Mouse (Mus musculus) limb, embryonic 11.5 days (tissue): ENCODE measurements at regions not wholly inside any gene's neighbourhood (a gene's known extent, or its start where the extent isn't known, plus 50 kb on each side); places are given as distances from the start of the nearest gene placed in this dataset.
A peak's percentile ranks its signal among the peaks of the same experiment; 100 is the strongest.

Experiments
- ATAC-seq: fragments of 200-750 bp; cut with Nextera tagmentation; 2 replicates; pipeline ENCODE4 v1.8.0; 2017; ENCODE audit warnings: low read depth; ENCODE audit not compliant: insufficient number of reproducible peaks, low FRiP score, low TSS enrichment
- DNase-seq: peaks from one replicate; pipeline ENCODE4 v3.0.0-alpha.2; 2015; ENCODE audit warnings: low spot score
- H3K27ac ChIP-seq: fragments of 300-500 bp; sonication (generic); replicated peaks from 2 replicates; pipeline ENCODE4 v1.5.1; 2014; ENCODE audit warnings: low read depth, mild to moderate bottlenecking, low read length
- H3K27me3 ChIP-seq: fragments of 300-500 bp; sonication (generic); 2 replicates; pipeline ENCODE4 v1.6.1; 2014; ENCODE audit warnings: mild to moderate bottlenecking, low read length, mixed read lengths; ENCODE audit not compliant: control insufficient read depth, insufficient read depth
- H3K36me3 ChIP-seq: fragments of 300-500 bp; sonication (generic); 2 replicates; pipeline ENCODE4 v1.6.1; 2014; ENCODE audit warnings: mild to moderate bottlenecking, low read length, moderate library complexity, mixed read lengths; ENCODE audit not compliant: control insufficient read depth, insufficient read depth
- H3K4me1 ChIP-seq: fragments of 300-500 bp; sonication (generic); 2 replicates; pipeline ENCODE4 v1.6.1; 2014; ENCODE audit warnings: low read length, mixed read lengths; ENCODE audit not compliant: control insufficient read depth, insufficient read depth
- H3K4me2 ChIP-seq: fragments of 300-500 bp; sonication (generic); 2 replicates; pipeline ENCODE4 v1.6.1; 2014; ENCODE audit warnings: low read depth, mild to moderate bottlenecking, moderate library complexity; ENCODE audit not compliant: severe bottlenecking
- H3K4me3 ChIP-seq: fragments of 300-500 bp; sonication (generic); 2 replicates; pipeline ENCODE4 v1.5.1; 2014; ENCODE audit warnings: low read depth, low read length
- H3K9ac ChIP-seq: fragments of 300-500 bp; sonication (generic); 2 replicates; pipeline ENCODE4 v1.6.1; 2014; ENCODE audit warnings: mild to moderate bottlenecking, low read length
- H3K9me3 ChIP-seq: fragments of 300-500 bp; sonication (generic); 2 replicates; pipeline ENCODE4 v1.6.1; 2016; ENCODE audit warnings: low read length; ENCODE audit not compliant: control insufficient read depth
- WGBS: fragments of 180-500 bp; shearing (Covaris S2); extraction: QIAGEN DNeasy Blood & Tissue Kit; methylation state at CpG from one replicate; pipeline ENCODE4 v1.1.7; 2014; 5-methylcytosine and 5-hydroxymethylcytosine counted together

GRCm38 (mm10) chr8:30391936-30392335, 2944.5 kb downstream of the Poteg start:
- Histone ChIP-seq H3K36me3 (no peaks in the 10 kb centered on the region), H3K4me2 (no peak overlapping the region), H3K27me3 (no peaks in the 10 kb centered on the region), H3K4me1 (no peaks in the 10 kb centered on the region), H3K9ac (no peak overlapping the region), H3K27ac (no peak overlapping the region), H3K9me3 (no peaks in the 10 kb centered on the region), H3K4me3 (no peak overlapping the region)
- ATAC-seq (no peak), DNase-seq (no peak)
- WGBS = 82% methylated on average over 2 of the region's 2 CpGs

DNA sequence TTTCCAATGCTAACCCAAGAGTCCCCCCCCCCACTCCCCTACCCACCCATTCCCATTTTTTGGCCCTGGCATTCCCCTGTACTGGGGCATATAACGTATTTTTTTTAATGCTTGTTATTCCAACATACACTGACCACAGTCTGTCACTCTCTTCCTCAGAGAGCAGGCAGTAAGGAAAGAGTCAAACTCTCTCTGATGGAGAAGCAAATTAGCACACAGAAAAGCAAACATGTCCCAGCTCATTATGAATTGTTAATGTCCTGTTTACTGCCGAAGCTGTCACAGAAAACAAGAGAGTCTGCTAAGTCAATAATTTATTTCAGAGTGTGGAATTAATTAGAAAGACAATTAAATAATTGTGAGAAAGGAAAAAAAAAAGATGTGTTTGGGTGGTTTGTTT, 2989.1 kb upstream of the 5930422O12Rik start:
- no peak overlapping the region for H3K9ac ChIP-seq
- 44% methylated on average over 2 of the region's 2 CpGs for WGBS

GRCm38 (mm10) chr8:30441821-30442220, 2986.7 kb upstream of the 5930422O12Rik start:
- no peak for ATAC-seq
- no peaks in the 10 kb centered on the region for H3K9me3 ChIP-seq

More for the DNA sequence above, 2989.1 kb upstream of the 5930422O12Rik start:
- no peaks in the 10 kb centered on the region for H3K4me1 ChIP-seq
- H3K36me3 ChIP-seq = no peaks in the 10 kb centered on the region
- H3K9me3 ChIP-seq = no peaks in the 10 kb centered on the region
- ATAC-seq (no peak), DNase-seq (no peak)
- H3K4me2 ChIP-seq = no peak overlapping the region
- no peak overlapping the region for H3K4me3 ChIP-seq
- H3K27ac ChIP-seq = no peak overlapping the region
- no peaks in the 10 kb centered on the region for H3K27me3 ChIP-seq

DNA sequence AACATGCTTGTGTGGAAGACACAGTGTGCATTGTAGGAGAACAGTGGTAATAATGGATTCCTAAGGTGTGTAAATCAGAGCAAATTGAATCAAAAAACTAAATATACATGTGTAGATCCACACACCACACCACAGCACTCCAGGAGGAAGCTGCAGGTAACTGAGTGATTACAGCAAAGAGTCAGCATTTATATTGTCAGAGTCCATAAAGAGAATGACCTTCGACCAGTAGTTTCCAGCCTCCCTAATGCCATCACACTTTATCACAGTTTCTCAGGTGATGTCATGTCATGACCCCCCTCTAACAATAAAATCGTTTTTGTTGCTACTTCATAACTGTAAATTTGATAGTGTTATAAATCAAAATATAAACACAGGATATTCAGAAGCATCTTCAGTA, 2984.6 kb upstream of the 5930422O12Rik start:
- Histone ChIP-seq H3K9me3 (no peaks in the 10 kb centered on the region), H3K4me1 (no peaks in the 10 kb centered on the region), H3K9ac (no peak overlapping the region), H3K4me3 (no peak overlapping the region), H3K27ac (no peak overlapping the region), H3K36me3 (no peaks in the 10 kb centered on the region), H3K4me2 (no peak overlapping the region), H3K27me3 (no peaks in the 10 kb centered on the region)
- no peak for DNase-seq
- no peak for ATAC-seq
- 81% methylated on average over 2 of the region's 2 CpGs for WGBS

More at GRCm38 (mm10) chr8:30441821-30442220, 2986.7 kb upstream of the 5930422O12Rik start:
- H3K27me3 ChIP-seq = no peaks in the 10 kb centered on the region
- no peak for DNase-seq
- H3K9ac ChIP-seq = no peak overlapping the region
- WGBS = 94% methylated on average over 1 of the region's 1 CpGs
- H3K36me3 ChIP-seq = no peaks in the 10 kb centered on the region
- no peak overlapping the region for H3K27ac ChIP-seq
- no peak overlapping the region for H3K4me3 ChIP-seq
- no peak overlapping the region for H3K4me2 ChIP-seq
- H3K4me1 ChIP-seq = no peaks in the 10 kb centered on the region

GRCm38 (mm10) chr8:30444274-30444673, 2984.2 kb upstream of the 5930422O12Rik start:
- Histone ChIP-seq H3K9me3 (no peaks in the 10 kb centered on the region), H3K27ac (no peak overlapping the region), H3K9ac (no peak overlapping the region), H3K4me2 (no peak overlapping the region), H3K4me3 (no peak overlapping the region), H3K4me1 (no peaks in the 10 kb centered on the region), H3K27me3 (no peaks in the 10 kb centered on the region), H3K36me3 (no peaks in the 10 kb centered on the region)
- ATAC-seq = no peak
- no peak for DNase-seq
- WGBS = 76% methylated on average over 4 of the region's 4 CpGs

DNA sequence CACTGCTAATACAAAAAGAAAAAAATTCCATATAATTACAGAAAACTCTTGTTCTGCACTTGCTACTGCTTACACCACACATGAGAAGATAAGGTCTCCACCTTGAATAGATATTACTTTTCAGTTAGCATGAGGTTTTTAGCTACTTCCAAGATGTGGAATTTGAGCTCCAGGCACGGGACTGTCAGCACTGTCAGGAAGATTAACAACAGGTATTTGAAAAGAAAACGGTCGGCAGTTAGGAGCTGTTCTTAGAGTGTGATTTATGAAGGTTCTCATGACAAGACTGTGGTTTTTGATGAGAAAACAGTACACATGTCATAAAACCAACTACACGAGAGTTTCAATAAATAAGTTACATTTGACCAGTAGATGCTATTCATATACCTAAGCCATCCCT, 2970.4 kb upstream of the 5930422O12Rik start:
- Histone ChIP-seq H3K4me2 (no peak overlapping the region), H3K36me3 (no peaks in the 10 kb centered on the region), H3K9ac (no peak overlapping the region), H3K27ac (no peak overlapping the region), H3K4me1 (no peaks in the 10 kb centered on the region), H3K4me3 (no peak overlapping the region), H3K27me3 (no peaks in the 10 kb centered on the region), H3K9me3 (no peaks in the 10 kb centered on the region)
- 6% methylated on average over 4 of the region's 4 CpGs for WGBS
- DNase-seq = no peak
- ATAC-seq = peak; percentile 72; the same call in 1 of the 2 replicates

- 86% methylated on average over 3 of the region's 3 CpGs for WGBS
- ATAC-seq (no peak), DNase-seq (no peak)
- H3K9ac ChIP-seq = no peak overlapping the region
- no peaks in the 10 kb centered on the region for H3K36me3 ChIP-seq
- H3K9me3 ChIP-seq = no peaks in the 10 kb centered on the region
- H3K27ac ChIP-seq = no peak overlapping the region
- H3K4me3 ChIP-seq = no peak overlapping the region
- H3K4me1 ChIP-seq = no peaks in the 10 kb centered on the region
- H3K27me3 ChIP-seq = no peaks in the 10 kb centered on the region
- H3K4me2 ChIP-seq = no peak overlapping the region
Observed at GRCm38 (mm10) chr8:30482956-30483355, 2945.6 kb upstream of the 5930422O12Rik start.

DNA sequence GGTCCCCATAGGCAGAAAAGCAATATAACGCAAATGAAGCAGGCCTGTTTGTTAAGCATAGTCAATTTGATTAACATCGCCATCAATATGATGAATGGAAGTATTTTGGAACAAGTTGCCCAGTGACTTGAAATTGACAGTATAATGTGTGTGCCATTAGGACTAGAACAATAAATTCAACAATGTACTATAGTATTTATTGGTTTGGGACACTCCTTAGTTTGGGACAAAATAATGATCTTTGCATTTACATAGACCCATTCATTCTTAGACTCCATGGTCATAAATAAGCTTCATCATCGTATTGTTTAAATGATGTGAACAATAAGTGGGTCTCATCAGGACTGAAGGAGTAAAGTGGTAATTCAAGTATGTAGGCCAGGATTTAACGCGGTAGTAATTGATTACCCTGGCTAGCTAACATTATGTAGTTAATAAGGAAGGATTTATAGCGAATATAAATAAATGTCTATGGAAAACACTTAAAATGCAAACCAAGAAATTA, 2933.6 kb upstream of the 5930422O12Rik start:
- 79% methylated on average over 6 of the region's 6 CpGs for WGBS
- ATAC-seq = no peak

GRCm38 (mm10) chr8:30502164-30502563, 2926.3 kb upstream of the 5930422O12Rik start:
- H3K4me3 ChIP-seq = no peak overlapping the region
- H3K27ac ChIP-seq = no peak overlapping the region
- no peak overlapping the region for H3K9ac ChIP-seq
- no peaks in the 10 kb centered on the region for H3K4me1 ChIP-seq
- H3K9me3 ChIP-seq = no peaks in the 10 kb centered on the region
- WGBS = 82% methylated on average over 2 of the region's 2 CpGs
- H3K4me2 ChIP-seq = no peak overlapping the region
- DNase-seq = no peak
- H3K36me3 ChIP-seq = no peaks in the 10 kb centered on the region
- H3K27me3 ChIP-seq = no peaks in the 10 kb centered on the region
- ATAC-seq = no peak

More for the DNA sequence above, 2933.6 kb upstream of the 5930422O12Rik start:
- Histone ChIP-seq H3K4me3 (no peak overlapping the region), H3K36me3 (no peaks in the 10 kb centered on the region), H3K9me3 (no peaks in the 10 kb centered on the region), H3K27me3 (no peaks in the 10 kb centered on the region), H3K9ac (no peak overlapping the region), H3K4me2 (no peak overlapping the region), H3K27ac (no peak overlapping the region), H3K4me1 (no peaks in the 10 kb centered on the region)
- no peak for DNase-seq
